Mouse (Mus musculus): ENCODE measurements around the gene Slc44a2. TPM values are rescaled to one million over a fixed set of nuclear protein-coding genes. Genes with fewer than 3 reads are reported as not detected.
"Not testable (repeated sequence)": the region's sequence is repeated elsewhere in the genome, so short reads cannot be mapped to it uniquely, and the experiment has no call there.

The Slc44a2 gene
- polyA plus RNA-seq, 1 experiment from 2014 or later: 60.3 TPM

DNA sequence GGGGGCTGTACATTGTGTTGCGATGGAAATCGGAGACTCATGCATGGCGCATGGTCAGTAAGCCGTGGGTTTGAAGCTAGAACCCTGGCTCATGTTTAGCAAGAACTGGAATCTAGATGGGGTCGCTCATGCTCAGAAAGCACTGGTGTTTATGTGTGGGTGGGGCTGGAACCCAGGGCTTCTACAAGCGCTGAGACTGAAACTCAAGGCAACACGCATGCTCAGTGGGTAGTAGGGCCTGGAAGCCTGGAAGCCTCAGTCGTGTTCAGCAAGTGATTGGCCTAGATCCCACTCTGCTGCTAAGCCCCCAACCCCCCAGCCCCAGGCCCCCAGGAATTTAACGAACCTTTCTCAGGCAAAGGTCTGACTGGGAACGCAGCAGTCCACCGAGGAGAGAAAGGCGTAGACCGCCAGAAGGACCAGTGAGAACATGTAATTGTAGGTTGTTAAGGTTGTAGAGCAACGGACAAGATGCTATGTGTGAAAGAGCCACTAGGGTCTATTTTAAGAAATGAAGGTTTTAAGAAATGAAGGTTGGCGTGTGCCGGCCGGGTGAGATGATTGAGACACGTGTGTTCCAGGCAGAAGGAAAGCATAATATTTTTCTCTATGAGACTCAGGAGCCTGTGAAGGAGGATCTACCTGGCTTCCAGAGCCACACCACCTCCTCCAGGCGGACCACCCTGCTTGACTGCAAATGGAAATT is 1.9 kb downstream of the Slc44a2 start:
- no peak for ATAC-seq (ENCODE audit: extremely low read depth, insufficient number of reproducible peaks, low FRiP score, low TSS enrichment)
- Histone ChIP-seq H3K27me3 (replicated peaks) (no peaks in the 10 kb centered on the region), H3K4me3 (peak overlapping the region; percentile 78), H3K27ac (replicated peaks) (peak overlapping the region; percentile 81), H3K4me2 (peak overlapping the region; percentile 94), H3K36me3 (peaks cover 13% of the 10 kb centered on the region), H3K4me1 (peaks cover 27% of the 10 kb centered on the region), H3K9me3 (no peaks in the 10 kb centered on the region), H3K9ac (peak overlapping the region; percentile 92)
- 73% methylated on average over 19 of the region's 19 CpGs for WGBS

DNA sequence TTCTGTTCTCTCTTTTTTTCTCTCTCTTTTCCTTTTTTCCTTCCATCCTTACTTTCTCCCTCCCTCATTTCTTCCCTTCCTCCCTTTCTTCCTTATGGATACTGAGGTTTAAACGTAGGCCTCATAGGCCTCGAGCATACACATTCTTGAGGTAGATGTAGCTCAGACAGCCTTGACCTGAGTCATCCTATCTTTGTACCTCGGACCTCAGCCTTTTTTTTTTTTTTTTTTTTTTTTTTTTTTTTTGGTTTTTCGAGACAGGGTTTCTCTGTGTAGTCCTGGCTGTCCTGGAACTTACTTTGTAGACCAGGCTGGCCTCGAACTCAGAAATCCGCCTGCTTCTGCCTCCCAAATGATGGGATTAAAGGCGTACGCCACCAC is 2.4 kb downstream of the Slc44a2 start:
- WGBS: 82% methylated on average over 8 of the region's 8 CpGs
- H3K4me3 ChIP-seq; H3K9me3 ChIP-seq; H3K27me3 ChIP-seq (replicated peaks); H3K27ac ChIP-seq (replicated peaks); ATAC-seq (ENCODE audit: extremely low read depth, insufficient number of reproducible peaks, low FRiP score, low TSS enrichment); H3K9ac ChIP-seq: not testable (repeated sequence)
- H3K4me2 ChIP-seq: peak overlapping the region; percentile 94
- peaks cover 32% of the 10 kb centered on the region for H3K4me1 ChIP-seq
- peaks cover 13% of the 10 kb centered on the region for H3K36me3 ChIP-seq

DNA sequence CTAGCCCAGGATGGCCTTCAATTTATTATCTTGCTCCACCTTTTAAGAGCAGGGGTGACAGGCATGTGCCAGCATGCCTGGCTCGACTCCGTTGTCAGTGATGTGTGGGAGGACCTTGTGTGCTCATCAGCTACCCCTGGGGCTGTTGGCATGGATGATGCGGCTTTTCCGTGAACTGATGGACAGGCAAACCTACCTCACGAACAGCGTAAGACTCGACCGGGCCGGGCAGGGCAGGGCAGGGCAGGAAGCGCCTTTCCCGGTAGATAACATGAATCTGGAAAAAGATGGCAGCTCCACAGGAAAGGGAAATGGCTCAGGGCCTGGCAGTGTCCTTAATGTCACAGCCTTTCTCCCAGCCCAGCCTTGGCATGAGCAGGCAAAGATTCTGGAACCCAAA is 3.8 kb downstream of the Slc44a2 start:
- Histone ChIP-seq H3K4me2 (no peak overlapping the region), H3K4me3 (no peak overlapping the region), H3K4me1 (peaks cover 43% of the 10 kb centered on the region), H3K9me3 (no peaks in the 10 kb centered on the region), H3K9ac (no peak overlapping the region), H3K27ac (replicated peaks) (no peak overlapping the region), H3K27me3 (replicated peaks) (no peaks in the 10 kb centered on the region), H3K36me3 (peaks cover 13% of the 10 kb centered on the region)
- 68% methylated on average over 11 of the region's 11 CpGs for WGBS
- ATAC-seq (ENCODE audit: extremely low read depth, insufficient number of reproducible peaks, low FRiP score, low TSS enrichment): no peak

DNA sequence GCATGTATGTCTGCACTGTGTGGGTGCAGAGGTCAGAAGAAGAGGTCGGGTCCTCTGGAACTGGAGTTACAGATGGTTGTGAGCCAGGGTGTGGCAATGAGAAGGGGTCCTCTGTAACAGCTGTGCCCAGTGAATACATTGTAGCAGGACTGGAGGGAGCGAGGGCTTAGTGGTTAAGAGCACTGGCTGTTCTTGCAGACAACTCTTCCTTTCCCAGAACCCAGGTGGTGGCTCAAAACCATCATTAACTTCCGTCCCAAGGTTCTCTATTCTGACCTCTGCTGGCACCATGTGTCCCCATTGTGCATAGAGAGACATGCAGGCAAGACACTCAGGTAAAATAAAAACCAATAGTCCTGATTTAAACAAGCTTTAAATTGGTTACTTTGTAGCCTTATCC is 7.1 kb downstream of the Slc44a2 start:
- H3K4me1 ChIP-seq: peaks cover 49% of the 10 kb centered on the region

DNA sequence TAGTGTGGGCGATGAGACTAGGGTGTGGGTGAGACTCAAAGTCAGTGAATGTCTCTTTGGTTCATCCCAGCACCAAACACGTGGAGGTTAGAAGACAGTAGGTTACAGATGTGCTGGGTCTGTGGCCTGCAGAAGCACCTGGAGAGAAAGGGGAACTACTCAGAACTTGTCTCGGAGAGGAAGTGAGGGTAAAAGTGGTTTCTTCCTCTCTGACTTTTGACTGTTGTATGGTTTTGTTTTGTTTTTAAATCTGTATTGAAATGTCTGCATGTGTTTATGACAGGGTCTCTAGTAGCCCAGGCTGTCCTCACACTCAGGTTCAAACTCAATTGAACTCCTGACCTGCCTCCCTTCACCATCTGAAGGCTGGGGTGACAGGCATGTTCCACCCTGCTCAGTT is 7.5 kb downstream of the Slc44a2 start:
- no peak for ATAC-seq (ENCODE audit: extremely low read depth, insufficient number of reproducible peaks, low FRiP score, low TSS enrichment)
- 66% methylated on average over 3 of the region's 3 CpGs for WGBS
- H3K9me3 ChIP-seq: no peaks in the 10 kb centered on the region
- no peak overlapping the region for H3K4me3 ChIP-seq
- H3K9ac ChIP-seq: no peak overlapping the region
- peaks cover 13% of the 10 kb centered on the region for H3K36me3 ChIP-seq
- peaks cover 51% of the 10 kb centered on the region for H3K4me1 ChIP-seq
- H3K4me2 ChIP-seq: no peak overlapping the region
- H3K27me3 ChIP-seq (replicated peaks): no peaks in the 10 kb centered on the region
- peak overlapping the region; percentile 73 for H3K27ac ChIP-seq (replicated peaks)

More for the DNA sequence above, 7.1 kb downstream of the Slc44a2 start:
- Histone ChIP-seq H3K27ac (replicated peaks) (peak overlapping the region; percentile 73; the same call in 1 of the 2 replicates), H3K9me3 (no peaks in the 10 kb centered on the region), H3K9ac (no peak overlapping the region), H3K36me3 (peaks cover 13% of the 10 kb centered on the region), H3K27me3 (replicated peaks) (no peaks in the 10 kb centered on the region), H3K4me3 (no peak overlapping the region), H3K4me2 (no peak overlapping the region)
- WGBS: 76% methylated on average over 3 of the region's 3 CpGs
- no peak for ATAC-seq (ENCODE audit: extremely low read depth, insufficient number of reproducible peaks, low FRiP score, low TSS enrichment)

DNA sequence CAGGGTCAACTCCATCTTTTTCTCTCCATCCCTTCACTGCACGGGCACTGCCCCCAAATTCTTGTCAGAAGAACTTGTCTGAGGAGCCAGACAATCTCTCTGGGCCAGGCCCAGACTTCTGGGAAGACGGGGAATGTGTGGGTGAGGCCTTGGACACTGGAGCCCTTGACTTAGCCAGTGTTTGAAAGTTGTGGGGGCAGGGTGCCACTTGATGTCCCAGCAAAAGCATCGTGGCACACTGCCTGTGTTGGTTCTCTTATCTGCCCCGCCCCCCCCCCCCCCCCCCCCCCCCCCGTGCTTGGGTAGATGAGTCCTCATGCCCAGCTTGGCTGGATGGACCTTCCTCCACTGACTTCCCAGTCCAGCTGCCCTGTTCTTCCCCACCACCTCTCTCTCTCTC is 8.5 kb downstream of the Slc44a2 start:
- WGBS: 20% methylated on average over 4 of the region's 5 CpGs
- Histone ChIP-seq H3K4me1 (peaks cover 59% of the 10 kb centered on the region), H3K9ac (no peak overlapping the region), H3K4me3 (no peak overlapping the region), H3K9me3 (no peaks in the 10 kb centered on the region), H3K27ac (replicated peaks) (peak overlapping the region; percentile 73), H3K4me2 (no peak overlapping the region), H3K36me3 (peaks cover 17% of the 10 kb centered on the region), H3K27me3 (replicated peaks) (no peaks in the 10 kb centered on the region)
- ATAC-seq (ENCODE audit: extremely low read depth, insufficient number of reproducible peaks, low FRiP score, low TSS enrichment): no peak; the same call in 1 of the 2 replicates

DNA sequence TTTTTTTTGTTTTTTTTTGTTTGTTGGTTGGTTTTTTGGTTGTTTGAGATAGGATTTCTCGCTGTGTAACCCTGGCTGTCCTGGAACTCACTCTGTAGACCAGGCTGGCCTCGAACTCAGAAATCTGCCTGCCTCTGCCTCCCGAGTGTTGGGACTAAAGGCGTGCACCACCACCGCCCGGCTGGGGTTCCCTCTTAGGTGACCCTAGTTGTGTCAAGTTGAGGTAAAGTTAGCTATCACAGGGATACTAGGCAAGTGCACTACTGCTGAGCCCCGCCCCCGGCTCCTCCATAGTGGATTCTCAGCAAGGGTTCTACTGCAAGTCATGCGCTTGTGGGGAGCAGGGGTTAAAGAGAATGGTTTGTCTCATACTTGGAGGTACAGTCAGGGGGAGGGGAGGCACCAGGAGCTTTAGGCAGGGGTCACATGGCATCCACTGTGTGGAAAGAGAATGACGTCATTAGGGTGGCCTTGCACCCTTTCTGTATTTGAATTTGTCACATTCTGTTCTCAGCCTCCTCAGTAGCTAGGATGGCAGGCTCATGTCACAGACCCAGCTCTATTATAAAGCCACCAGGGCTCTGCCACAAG is 9.3 kb downstream of the Slc44a2 start:
- no peak overlapping the region for H3K4me3 ChIP-seq
- peaks cover 16% of the 10 kb centered on the region for H3K36me3 ChIP-seq
- no peaks in the 10 kb centered on the region for H3K27me3 ChIP-seq (replicated peaks)
- no peak for ATAC-seq (ENCODE audit: extremely low read depth, insufficient number of reproducible peaks, low FRiP score, low TSS enrichment)
- no peaks in the 10 kb centered on the region for H3K9me3 ChIP-seq
- 82% methylated on average over 10 of the region's 10 CpGs for WGBS
- peaks cover 59% of the 10 kb centered on the region for H3K4me1 ChIP-seq
- peak overlapping the region; percentile 62 for H3K27ac ChIP-seq (replicated peaks)
- peak overlapping the region; percentile 41; the same call in 1 of the 2 replicates for H3K9ac ChIP-seq
- H3K4me2 ChIP-seq: peak overlapping the region; percentile 5; the same call in 1 of the 2 replicates

DNA sequence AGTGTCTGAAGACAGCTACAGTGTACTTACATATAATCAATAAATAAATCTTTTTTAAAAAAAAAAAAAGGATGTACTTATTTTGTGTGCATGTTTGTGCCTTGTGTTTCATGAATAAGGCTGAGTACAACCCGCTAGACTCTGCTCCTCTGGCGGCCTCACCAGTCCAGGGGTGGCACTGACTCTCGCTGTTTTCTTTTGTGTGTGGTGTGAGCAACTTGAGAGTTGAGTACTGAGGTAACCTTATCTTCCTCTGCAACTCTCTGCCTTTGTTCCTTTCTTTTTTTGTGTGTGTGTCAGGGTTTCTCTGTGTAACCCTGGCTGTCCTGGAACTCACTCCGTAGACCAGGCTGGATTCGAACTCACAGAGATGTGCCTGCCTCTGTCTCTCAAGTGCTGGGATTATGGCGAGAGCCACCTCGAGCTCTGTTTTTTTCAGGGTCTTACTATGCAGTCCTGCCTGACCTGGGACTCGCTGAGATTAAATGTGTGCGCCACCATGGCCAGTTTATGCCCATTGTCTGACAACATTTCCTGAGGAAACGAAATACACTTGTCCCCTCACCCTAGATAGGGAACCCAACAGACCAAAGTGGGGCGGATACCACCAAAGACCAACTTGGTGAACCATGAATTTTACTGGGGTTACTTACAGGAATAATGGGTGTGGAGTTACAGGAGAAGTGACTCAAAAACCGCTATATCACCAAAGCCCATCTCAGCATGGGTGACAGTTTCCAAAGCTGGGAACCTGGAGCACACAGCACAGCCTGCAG is 11.1 kb downstream of the Slc44a2 start:
- Histone ChIP-seq H3K36me3 (peaks cover 8% of the 10 kb centered on the region), H3K4me3 (no peak overlapping the region), H3K27ac (replicated peaks) (peak overlapping the region; percentile 67), H3K9me3 (no peaks in the 10 kb centered on the region), H3K4me1 (peaks cover 68% of the 10 kb centered on the region), H3K4me2 (no peak overlapping the region), H3K27me3 (replicated peaks) (no peaks in the 10 kb centered on the region), H3K9ac (peak overlapping the region; percentile 41)
- no peak for ATAC-seq (ENCODE audit: extremely low read depth, insufficient number of reproducible peaks, low FRiP score, low TSS enrichment)
- 73% methylated on average over 12 of the region's 12 CpGs for WGBS

DNA sequence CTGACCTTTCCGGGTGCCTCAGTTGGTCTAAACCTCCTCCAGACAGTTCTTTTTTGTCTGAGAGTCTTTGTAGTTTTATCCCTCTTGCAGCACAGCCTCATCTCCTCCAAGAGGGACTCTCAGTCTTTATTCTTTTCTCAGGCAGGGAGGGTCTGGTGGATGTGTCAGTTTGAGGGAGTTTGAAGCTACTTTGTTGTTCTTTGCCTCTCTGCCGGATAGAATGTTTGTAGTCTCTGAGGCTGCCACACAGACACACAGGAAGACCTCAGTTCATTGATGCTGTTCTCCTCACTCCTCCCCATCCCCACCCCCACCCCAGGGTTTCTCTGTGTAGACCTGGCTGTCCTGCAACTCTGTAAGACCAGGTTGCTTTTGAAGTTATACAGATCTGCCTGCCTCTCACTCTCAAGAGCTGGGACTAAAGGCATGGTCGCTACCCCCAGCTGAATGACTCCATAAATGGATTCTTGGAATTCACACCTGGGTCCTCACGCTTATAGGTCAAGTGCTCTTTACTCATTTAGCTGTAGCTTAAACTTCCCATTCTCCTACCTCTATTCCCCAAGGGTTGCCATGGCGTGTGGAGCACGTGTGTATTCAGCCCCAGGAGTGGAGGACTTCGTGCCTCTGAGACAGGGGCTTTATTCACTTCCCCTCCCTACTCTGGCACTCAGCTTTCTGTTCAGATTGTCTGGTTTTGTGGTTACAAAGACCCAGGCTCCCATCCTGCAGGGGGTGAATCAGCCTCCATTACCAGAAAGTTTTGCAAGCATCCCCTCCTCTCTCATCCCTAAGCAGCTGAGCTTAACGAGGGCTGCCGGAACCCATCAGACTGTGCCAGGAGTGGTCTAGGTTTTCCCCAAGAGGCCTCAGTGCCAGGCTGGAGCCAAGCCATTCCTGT is 11.9 kb downstream of the Slc44a2 start:
- H3K4me1 ChIP-seq: peaks cover 69% of the 10 kb centered on the region

DNA sequence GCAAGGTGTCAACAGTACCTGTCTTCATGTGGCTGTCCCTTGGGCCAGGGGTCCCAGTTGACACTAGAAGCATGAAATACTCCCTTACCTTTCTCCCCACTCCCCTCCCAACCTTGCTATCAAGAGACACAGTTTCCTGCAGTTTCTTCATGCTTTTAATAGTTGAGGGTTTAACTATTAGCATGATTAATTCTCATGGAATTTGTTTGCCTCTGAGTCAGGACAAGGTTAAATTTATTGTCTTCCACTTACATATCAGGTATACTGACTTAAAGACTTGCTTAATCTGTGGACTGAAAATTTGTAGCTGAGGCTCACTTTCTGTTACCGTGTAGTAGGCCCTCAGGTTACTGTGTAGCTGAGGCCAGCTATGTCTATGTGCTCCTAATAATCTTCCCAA is 13.0 kb downstream of the Slc44a2 start:
- Histone ChIP-seq H3K9ac (no peak overlapping the region), H3K9me3 (no peaks in the 10 kb centered on the region), H3K4me3 (no peak overlapping the region), H3K4me1 (peaks cover 69% of the 10 kb centered on the region), H3K27ac (replicated peaks) (no peak overlapping the region), H3K27me3 (replicated peaks) (no peaks in the 10 kb centered on the region), H3K36me3 (peaks cover 13% of the 10 kb centered on the region; the same call in 1 of the 2 replicates), H3K4me2 (no peak overlapping the region)
- no peak for ATAC-seq (ENCODE audit: extremely low read depth, insufficient number of reproducible peaks, low FRiP score, low TSS enrichment)
- WGBS: 89% methylated on average over 1 of the region's 1 CpGs

More for the DNA sequence above, 11.9 kb downstream of the Slc44a2 start:
- Histone ChIP-seq H3K27ac (replicated peaks) (peak overlapping the region; percentile 67), H3K9me3 (no peaks in the 10 kb centered on the region), H3K9ac (peak overlapping the region; percentile 41), H3K36me3 (peaks cover 9% of the 10 kb centered on the region; the same call in 1 of the 2 replicates), H3K27me3 (replicated peaks) (no peaks in the 10 kb centered on the region), H3K4me2 (no peak overlapping the region; the same call in 1 of the 2 replicates), H3K4me3 (no peak overlapping the region)
- ATAC-seq (ENCODE audit: extremely low read depth, insufficient number of reproducible peaks, low FRiP score, low TSS enrichment): no peak
- 36% methylated on average over 9 of the region's 9 CpGs for WGBS
